34 mouse cellular contexts compared by ENCODE assay signal in the genomic region with DNA sequence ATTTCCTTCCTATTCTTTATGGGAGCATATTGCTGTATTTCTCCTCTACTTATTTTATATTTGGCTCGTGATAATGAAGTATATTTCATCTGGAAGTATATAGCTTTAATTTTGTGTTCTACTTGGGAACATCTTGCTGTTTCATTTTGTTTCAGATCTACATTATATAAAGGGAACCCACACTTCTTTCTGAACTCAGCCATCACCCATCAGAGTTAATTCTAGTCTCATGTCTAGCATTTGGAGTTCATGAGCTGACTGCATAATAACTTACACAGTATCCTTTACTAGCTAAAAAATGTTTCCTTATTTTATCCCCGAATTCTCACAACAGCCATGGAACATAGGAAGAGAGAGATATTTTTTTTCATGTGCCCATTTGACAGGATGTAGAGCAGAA.
"Had no signal": no experiment of that assay in that cellular context is flagged by ENCODE, and none has a peak within 500 bp of the region (broad histone marks: within the 10 kb centered on the region; RNA-seq: fewer than 3 reads in every experiment).

No protein-coding gene starts in this region.

- H3K4me2 ChIP-seq: heart, embryonic 11.5 days; heart, embryonic 12.5 days; heart, embryonic 13.5 days; heart, embryonic 15.5 days; hindbrain, embryonic 12.5 days; hindbrain, embryonic 13.5 days; hindbrain, embryonic 14.5 days; hindbrain, embryonic 15.5 days; intestine, embryonic 15.5 days; kidney, embryonic 15.5 days had no signal

- H3K4me3 ChIP-seq: heart, embryonic 10.5 days; heart, embryonic 12.5 days; heart, embryonic 13.5 days; heart, embryonic 15.5 days; hindbrain, embryonic 10.5 days; hindbrain, embryonic 12.5 days; hindbrain, embryonic 13.5 days; hindbrain, embryonic 15.5 days; intestine, embryonic 15.5 days; kidney, embryonic 15.5 days; layer of hippocampus, adult 2 months had no signal

- H3K36me3 ChIP-seq: heart, embryonic 10.5 days; heart, embryonic 12.5 days; heart, embryonic 13.5 days; heart, embryonic 15.5 days; hindbrain, embryonic 10.5 days; hindbrain, embryonic 12.5 days; hindbrain, embryonic 13.5 days; hindbrain, embryonic 15.5 days; intestine, embryonic 15.5 days; kidney, embryonic 15.5 days had no signal

- H3K27me3 ChIP-seq: heart, embryonic 12.5 days; heart, embryonic 13.5 days; heart, embryonic 15.5 days; hindbrain, embryonic 12.5 days; hindbrain, embryonic 13.5 days; hindbrain, embryonic 15.5 days; intestine, embryonic 15.5 days; kidney, embryonic 15.5 days had no signal

- ATAC-seq: hindbrain, postnatal 0 days; inflammation-experienced regulatory T-cells, adult 6 months; intestine, embryonic 15.5 days; intestine, embryonic 16.5 days; intestine, postnatal 0 days had no signal

- H3K27ac ChIP-seq: heart, embryonic 10.5 days; heart, embryonic 13.5 days; heart, embryonic 15.5 days; hindbrain, embryonic 10.5 days; hindbrain, embryonic 12.5 days; hindbrain, embryonic 13.5 days; hindbrain, embryonic 14.5 days; hindbrain, embryonic 15.5 days; hindbrain, postnatal 0 days; intestine, embryonic 15.5 days; kidney, embryonic 15.5 days; kidney, postnatal 0 days; layer of hippocampus, adult 2 months had no signal

- H3K9ac ChIP-seq: heart, embryonic 12.5 days; heart, embryonic 13.5 days; heart, embryonic 15.5 days; hindbrain, embryonic 12.5 days; hindbrain, embryonic 13.5 days; hindbrain, embryonic 14.5 days; hindbrain, embryonic 15.5 days; intestine, embryonic 15.5 days; kidney, embryonic 15.5 days had no signal

- H3K9me3 ChIP-seq: heart, embryonic 10.5 days; heart, embryonic 12.5 days; heart, embryonic 13.5 days; heart, embryonic 15.5 days; hindbrain, embryonic 10.5 days; hindbrain, embryonic 12.5 days; hindbrain, embryonic 13.5 days; hindbrain, embryonic 15.5 days; intestine, embryonic 15.5 days; kidney, embryonic 15.5 days had no signal

- DNase-seq: heart, postnatal 10 days; heart, postnatal 14 days; heart, postnatal 36 days; heart, postnatal 4 days; kidney, adult 11 months; kidney, adult 18-20 months; kidney, adult 2 months; kidney, adult 8-10 months; kidney, adult 9 months; kidney, postnatal 10 days; kidney, postnatal 14 days; kidney, postnatal 25 days; kidney, postnatal 36 days; kidney, postnatal 4 days; layer of hippocampus, adult 9-11 months; layer of hippocampus, postnatal 36 days had no signal

- H3K4me1 ChIP-seq: heart, embryonic 10.5 days; heart, embryonic 12.5 days; heart, embryonic 13.5 days; heart, embryonic 15.5 days; hindbrain, embryonic 10.5 days; hindbrain, embryonic 12.5 days; hindbrain, embryonic 13.5 days; hindbrain, embryonic 15.5 days; intestine, embryonic 15.5 days; kidney, embryonic 15.5 days had no signal
